Mouse (Mus musculus) embryo, embryonic 9.5 days (tissue): ENCODE measurements around the gene Ppl.
A peak's percentile ranks its signal among the peaks of the same experiment; 100 is the strongest.

Experiments
- DNase-seq: peaks from one replicate; pipeline ENCODE4 v3.0.0-alpha.2; 2017; ENCODE audit errors: extremely low spot score

Gene Ppl

DNA sequence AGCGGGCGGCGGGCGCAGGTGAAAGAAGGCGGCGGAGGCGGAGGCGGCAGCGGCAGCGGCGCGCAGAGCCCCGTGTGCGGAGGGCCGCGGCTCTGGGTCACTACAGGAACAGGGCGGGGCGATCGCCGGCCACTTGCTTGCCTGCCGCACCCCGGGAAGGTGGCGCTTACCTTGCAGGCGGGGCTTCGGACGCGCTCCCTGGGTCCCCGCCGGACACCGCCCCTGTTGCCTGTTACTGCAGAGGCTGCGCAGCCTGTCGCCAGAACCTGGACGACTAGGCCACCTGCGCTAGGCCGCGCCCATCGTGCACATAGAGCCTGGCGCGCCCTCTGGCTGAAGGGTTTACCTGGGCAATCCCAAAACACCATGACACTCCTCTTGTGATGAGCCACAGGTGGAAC is at the start of gene Ppl:
Ppl (minus strand) TSS at position 21 of the 401 bp plus-strand sequence.
- DNase-seq: peak; percentile 35

GRCm38 (mm10) chr16:5172636-5173035 is 40.4 kb upstream of the Ppl start:
- no peak for DNase-seq

DNA sequence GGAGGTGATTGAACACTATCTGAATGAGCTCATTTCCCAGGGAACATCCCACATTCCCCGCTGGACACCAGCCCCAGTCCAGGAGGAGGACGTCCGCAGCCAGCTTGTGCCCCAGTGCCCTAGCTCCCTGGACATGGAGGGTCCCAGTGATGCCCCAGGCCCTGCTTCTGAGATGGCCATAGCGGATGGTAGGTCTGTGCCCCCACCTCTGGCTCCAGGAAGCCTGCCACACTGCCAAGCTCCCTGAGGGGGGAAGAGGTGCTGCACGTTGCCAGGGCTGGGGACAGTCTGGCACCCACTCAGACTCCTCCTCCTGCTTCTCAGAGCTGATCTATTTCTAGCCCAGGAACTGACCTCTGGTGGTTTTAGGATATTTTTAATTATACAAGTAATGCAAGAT is 36.6 kb upstream of the Ppl start:
- DNase-seq: no peak

- no peak for DNase-seq
Measured at GRCm38 (mm10) chr16:5168038-5168437, 35.8 kb upstream of the Ppl start.

- no peak for DNase-seq
Measured at GRCm38 (mm10) chr16:5164327-5164726, 32.1 kb upstream of the Ppl start.

DNA sequence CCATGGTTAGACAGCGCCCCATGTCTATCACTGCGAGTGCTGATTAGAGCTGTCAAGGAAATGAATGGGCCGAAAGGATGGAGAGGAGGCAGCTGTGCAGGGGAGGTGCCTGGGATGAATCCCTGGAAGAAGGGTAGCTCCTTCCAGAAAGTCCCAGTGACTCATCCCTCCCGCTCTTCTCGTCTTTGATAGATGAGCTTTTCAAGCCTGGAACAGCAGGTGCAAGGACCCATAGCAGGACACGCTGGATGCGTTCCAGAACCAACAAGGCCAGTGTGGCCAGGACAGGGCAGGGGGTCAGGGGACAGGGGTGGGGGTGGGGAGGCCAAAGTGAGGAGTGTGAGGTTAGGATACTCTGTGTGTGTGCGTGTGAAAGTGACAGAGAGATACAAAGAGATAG is 27.0 kb upstream of the Ppl start:
- DNase-seq: no peak

DNA sequence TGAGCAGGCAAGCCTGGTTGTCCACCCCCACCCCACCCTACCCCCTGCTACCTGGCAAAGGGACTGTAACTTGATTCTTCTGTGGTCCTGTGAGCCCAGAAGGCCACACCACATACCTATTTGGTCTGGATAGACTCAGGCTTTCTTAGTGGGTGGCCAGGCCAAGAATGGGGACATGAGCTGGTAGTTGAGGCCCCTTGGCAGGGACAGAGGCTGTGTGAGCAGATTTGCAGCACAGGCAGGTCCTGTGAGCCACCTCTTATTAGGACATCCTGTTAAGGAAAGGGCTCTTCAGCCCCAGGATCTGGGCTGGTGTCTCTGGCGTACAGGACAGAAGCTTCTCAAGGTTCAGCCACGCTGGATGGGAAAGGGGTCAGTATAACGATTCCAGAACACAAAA is 24.9 kb upstream of the Ppl start:
- no peak for DNase-seq

DNA sequence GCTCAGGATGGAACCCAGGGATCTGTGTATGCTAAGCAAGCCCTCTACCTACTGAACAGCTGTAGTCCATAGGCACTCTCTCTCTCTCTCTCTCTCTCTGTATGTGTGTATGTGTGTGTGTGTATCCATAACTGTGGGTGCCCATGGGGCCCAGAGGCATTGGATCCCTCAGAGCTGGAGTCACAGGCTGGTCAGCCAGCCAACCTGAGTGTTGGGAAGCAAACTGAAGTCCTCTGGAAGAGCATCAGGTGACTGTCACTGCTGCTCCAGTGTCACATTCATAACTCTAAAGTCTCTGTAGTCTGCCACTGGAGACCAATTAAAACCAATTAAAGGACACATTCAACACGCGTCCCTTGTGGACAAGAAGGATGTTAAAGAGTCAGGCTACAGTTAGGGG is 24.3 kb upstream of the Ppl start:
- no peak for DNase-seq

- no peak for DNase-seq
Measured at GRCm38 (mm10) chr16:5155014-5155413, 22.8 kb upstream of the Ppl start.

GRCm38 (mm10) chr16:5153299-5154026 is 21.2 kb upstream of the Ppl start:
- DNase-seq: no peak

DNA sequence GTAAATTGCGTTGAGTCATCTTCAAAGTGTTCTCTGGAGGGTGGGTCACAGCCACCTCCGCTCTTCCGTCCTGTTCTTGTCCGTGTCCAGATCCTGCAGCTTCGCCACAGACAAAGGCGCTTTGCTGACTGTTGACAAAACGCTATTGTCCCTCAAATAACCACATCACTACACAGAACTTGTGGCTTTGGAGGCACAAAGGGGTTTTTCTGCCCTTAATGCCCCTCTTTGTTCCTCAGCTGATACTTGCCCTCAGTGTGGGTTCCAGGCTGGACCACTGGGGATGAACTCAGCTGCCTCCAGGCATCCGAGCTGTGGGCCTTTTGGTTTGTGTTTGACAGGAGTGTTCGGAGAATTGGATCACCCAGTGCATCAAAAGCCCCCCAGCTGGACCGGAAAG is 18.3 kb upstream of the Ppl start:
- DNase-seq: no peak

DNA sequence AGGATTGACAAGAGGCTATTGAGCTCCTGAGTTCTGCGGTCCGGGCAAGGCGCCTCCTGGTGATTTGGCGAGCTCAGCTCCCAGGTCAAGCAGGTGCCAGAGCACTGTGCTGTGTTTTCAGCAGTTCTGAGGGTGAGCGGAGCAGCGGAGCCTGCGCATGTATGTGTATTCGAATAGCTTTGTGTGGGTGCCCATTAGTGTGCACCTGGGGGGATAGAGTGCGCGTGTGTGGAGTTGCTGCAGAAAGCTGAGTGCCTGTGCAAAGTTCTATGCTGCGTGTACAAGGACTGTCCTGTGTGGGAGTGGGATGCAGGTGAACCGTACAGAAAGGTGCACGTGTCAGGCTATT is 14.8 kb upstream of the Ppl start, which contains the start of gene Sec14l5:
Sec14l5 (plus strand) TSS at position 73 of the 349 bp plus-strand sequence.
- DNase-seq: no peak

DNA sequence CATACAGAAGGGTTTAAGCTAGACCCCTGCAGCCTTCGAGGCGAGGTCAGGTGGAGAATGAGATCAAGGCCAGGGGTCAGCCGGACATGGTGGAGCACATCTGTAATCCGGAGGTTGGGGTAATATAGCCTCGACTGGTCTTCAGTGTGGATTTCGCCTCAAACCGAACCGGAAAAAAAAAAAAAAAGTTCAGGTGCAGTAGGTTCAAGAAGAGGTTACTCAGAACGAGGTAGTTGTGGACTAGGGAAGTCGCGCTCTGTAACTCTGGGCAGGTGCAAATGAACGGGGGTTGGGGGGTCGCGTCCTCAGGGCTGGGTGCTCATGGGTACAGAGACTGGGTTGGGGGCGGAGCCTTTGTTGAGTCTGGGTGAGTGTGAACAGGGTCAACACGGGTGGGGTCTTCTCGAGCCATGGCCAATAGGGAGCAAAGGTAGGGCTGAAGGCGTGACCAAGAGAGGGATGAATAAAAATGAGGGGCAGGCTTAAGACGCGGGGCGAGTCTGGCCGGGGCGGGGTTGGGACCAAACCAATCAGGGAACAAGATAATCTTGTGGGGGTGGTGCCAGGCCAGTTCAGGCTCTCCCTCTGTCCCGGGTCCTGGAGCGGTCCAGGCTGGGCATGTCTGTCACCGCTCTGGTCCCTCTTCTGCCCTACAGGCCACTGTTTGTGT is 14.3 kb upstream of the Ppl start:
- DNase-seq: peak; percentile 87

DNA sequence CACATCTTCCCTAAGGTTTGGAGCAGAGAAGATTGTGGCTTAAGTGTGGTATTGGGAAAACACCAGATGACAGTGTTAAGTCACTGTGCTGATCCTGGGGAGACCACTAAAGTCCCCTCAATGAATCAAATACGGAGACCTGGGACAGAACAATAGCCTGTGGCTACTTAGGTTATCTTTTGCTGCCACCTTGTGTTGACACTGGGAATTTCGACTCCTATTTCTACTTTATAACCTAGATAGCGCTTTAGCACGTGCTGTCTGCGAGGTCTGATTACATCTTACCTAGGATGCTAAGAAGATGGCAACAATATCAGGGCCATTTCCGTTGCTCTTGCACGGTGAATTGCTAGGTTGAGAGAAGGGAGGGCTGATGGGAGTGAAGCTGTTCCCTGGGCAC is 13.3 kb upstream of the Ppl start:
- peak; percentile 83 for DNase-seq

DNA sequence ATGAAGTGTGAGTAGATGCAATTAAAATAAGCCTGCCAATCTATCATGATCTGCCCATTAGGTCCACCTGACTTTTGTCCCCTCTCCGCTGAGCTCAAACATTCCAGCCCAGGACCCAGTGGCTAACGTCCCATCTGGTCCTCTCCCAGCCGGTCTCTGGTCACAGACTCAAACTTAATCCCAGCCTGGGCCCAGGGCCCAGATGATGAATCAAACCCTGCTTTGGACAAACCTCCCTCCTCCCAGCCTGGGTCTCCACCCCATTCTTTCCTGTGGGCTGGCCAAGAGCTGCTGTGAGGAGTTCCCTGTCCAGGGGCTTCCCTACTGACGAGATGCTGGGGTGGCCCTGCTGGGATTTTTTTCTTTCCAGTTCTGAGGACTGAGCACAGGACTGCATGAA is 7.5 kb upstream of the Ppl start:
- DNase-seq: no peak

GRCm38 (mm10) chr16:5137006-5137540 is 4.9 kb upstream of the Ppl start:
- peak; percentile 18 for DNase-seq

GRCm38 (mm10) chr16:5136505-5136904 is 4.3 kb upstream of the Ppl start:
- DNase-seq: peak; percentile 76

DNA sequence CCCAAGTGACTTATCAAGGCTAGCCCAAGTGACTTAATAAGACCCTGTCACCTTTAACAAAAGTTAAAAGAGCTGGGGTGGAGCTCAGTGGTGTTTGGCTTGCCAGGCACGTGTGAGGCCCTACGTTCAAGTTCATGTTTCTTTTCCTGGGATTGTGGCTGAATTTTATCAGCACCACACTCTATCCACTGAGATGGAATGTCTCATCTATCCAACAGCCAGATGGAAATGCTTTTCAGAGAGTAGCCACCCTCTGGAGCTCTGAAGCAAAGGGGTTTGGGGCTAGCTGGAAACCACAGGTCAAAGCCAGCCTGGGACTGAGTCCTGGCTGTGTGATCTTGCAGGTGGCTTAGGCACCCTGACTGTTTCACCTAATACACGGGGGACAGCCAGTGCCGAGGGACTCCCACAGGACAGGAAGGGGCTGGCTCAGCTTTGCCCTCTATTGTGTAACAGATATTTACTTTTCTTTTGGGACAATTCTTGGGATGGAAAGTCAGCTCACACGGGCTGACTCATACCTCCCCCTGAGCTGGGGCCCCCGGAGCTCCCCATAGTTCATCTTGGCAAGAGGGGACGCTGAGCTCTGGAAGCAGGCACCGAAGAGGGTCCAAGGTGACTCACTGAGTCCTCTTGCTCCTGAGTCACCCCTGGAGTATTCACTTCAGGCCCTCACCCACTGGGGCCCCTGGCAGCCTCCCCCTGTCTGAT is 3.5 kb upstream of the Ppl start:
- no peak for DNase-seq

- no peak for DNase-seq
Measured at GRCm38 (mm10) chr16:5134623-5135330, 2.6 kb upstream of the Ppl start.

- no peak for DNase-seq
Measured at GRCm38 (mm10) chr16:5131251-5131922, 834 bp downstream of the Ppl start.

- no peak for DNase-seq
Measured at GRCm38 (mm10) chr16:5130766-5131165, 1.5 kb downstream of the Ppl start.
